Mouse (Mus musculus) intestine, postnatal 0 days (tissue): ENCODE measurements around the gene Dppa5a. TPM values are rescaled to one million over a fixed set of nuclear protein-coding genes. Genes with fewer than 3 reads are reported as not detected.
A peak's percentile ranks its signal among the peaks of the same experiment; 100 is the strongest.
"Not testable (repeated sequence)": the region's sequence is repeated elsewhere in the genome, so short reads cannot be mapped to it uniquely, and the experiment has no call there.

Experiments
- ATAC-seq: fragments of 200-750 bp; cut with Nextera tagmentation; 2 replicates; pipeline ENCODE4 v1.8.0; 2017; ENCODE audit warnings: mild to moderate bottlenecking, moderate TSS enrichment, moderate library complexity
- H3K27ac ChIP-seq: fragments of 300-500 bp; sonication (generic); 2 replicates; pipeline ENCODE4 v1.5.1; 2014; ENCODE audit warnings: mild to moderate bottlenecking, low read depth, low read length, moderate library complexity
- H3K27me3 ChIP-seq: fragments of 300-500 bp; sonication (generic); replicated peaks from 2 replicates; pipeline ENCODE4 v1.6.1; 2014; ENCODE audit warnings: low read length, mixed read lengths; ENCODE audit not compliant: control insufficient read depth, insufficient read depth
- H3K36me3 ChIP-seq: fragments of 300-500 bp; sonication (generic); 2 replicates; pipeline ENCODE4 v1.6.1; 2014; ENCODE audit warnings: mild to moderate bottlenecking, moderate library complexity; ENCODE audit not compliant: control insufficient read depth, insufficient read depth
- H3K4me1 ChIP-seq: fragments of 300-500 bp; sonication (generic); replicated peaks from 2 replicates; pipeline ENCODE4 v1.6.1; 2014; ENCODE audit warnings: antibody characterized with exemption, low read length, mixed read lengths; ENCODE audit not compliant: control insufficient read depth, insufficient read depth
- H3K4me2 ChIP-seq: fragments of 300-500 bp; sonication (generic); replicated peaks from 2 replicates; pipeline ENCODE4 v1.6.1; 2014; ENCODE audit warnings: low read depth, mild to moderate bottlenecking, moderate library complexity
- H3K4me3 ChIP-seq: fragments of 300-500 bp; sonication (generic); 2 replicates; pipeline ENCODE4 v1.5.1; 2014; ENCODE audit warnings: low read depth, low read length
- H3K9ac ChIP-seq: fragments of 300-500 bp; sonication (generic); 2 replicates; pipeline ENCODE4 v1.6.1; 2014; ENCODE audit warnings: mild to moderate bottlenecking, low read depth, low read length
- H3K9me3 ChIP-seq: fragments of 300-500 bp; sonication (generic); 2 replicates; pipeline ENCODE4 v1.6.1; 2016; ENCODE audit warnings: mixed run types; ENCODE audit not compliant: control insufficient read depth
- CTCF ChIP-seq: sonication (generic); IDR thresholded peaks from 2 replicates; pipeline ENCODE4 v1.5.1; 2016; ENCODE audit warnings: low read depth, mild to moderate bottlenecking, control low read depth, antibody characterized with exemption, moderate library complexity
- WGBS: fragments of 180-500 bp; shearing (Covaris S2); extraction: QIAGEN DNeasy Blood & Tissue Kit; methylation state at CpG from one replicate; pipeline ENCODE4 v1.1.7; 2014; 5-methylcytosine and 5-hydroxymethylcytosine counted together
- polyA plus RNA-seq: library from polyadenylated mRNA; unstranded; fragments of >200 nt; fragmentation: Nextera tagmentation; extraction: Ambion mirVana; gene quantifications from 2 replicates; pipeline ENCODE4 v1.2.1, GENCODE M21; 2015

The Dppa5a gene
- polyA plus RNA-seq, 1 experiment from 2014 or later, result not detected

DNA sequence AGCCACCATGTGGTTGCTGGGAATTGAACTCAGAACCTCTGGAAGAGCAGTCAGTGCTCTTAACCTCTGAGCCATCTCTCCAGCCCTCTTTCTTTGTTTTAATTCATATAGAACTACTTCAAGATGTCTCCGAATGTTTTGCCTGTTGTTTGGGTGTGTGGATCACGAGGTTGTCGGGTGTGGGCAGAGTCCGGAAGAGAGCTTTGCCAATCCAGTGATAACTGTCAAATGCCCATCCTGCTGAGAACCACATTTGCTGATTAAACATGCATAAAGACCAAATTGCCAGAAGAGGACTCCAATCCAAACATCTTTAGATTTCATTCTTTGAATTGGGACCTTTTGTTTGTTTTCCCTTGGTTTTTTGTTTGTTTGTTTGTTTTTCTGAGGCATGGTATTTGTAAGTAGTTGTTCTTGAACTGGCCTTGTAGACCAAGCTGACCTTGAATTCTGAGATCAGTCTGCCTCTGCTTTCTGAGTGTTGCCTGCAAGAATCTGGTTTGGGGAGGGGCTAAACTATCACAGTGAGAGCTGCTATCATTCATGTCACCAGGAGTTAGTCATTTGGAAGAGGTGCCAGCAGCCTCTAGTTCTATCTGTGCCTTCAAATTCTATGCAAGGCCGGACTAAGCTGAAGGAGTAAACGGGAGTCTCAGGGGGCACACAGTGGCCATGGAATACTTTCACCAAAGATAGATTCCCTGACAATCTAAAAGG, 16.3 kb downstream of the Dppa5a start:
- Histone ChIP-seq H3K4me1 (no peaks in the 10 kb centered on the region), H3K9ac (no peak overlapping the region), H3K36me3 (no peaks in the 10 kb centered on the region), H3K4me3 (no peak overlapping the region), H3K4me2 (no peak overlapping the region), H3K27ac (no peak overlapping the region), H3K27me3 (no peaks in the 10 kb centered on the region), H3K9me3 (no peaks in the 10 kb centered on the region)
- TF ChIP-seq CTCF, result no peak
- WGBS, result 81% methylated on average over 6 of the region's 6 CpGs
- no peak for ATAC-seq

DNA sequence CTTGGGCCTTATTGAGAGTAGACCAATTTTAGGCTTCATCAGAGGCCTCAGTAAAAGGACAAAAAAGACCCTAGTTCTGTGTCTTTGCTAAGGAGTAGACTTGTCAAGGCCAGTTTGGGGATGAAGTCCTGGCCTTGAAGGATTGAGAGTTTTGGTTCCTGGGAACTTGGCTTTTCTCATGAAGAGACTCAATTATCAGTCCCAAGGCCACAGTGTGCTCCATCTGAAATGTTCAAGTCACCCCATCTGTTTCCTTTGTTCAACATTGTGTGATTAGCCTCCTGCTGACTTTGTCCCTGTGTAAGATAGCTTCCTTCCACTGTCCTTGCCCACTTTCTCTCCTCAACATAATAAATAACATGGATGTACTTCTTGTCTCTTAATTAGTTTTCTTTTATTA, 18.0 kb downstream of the Dppa5a start:
- H3K9me3 ChIP-seq, H3K4me1 ChIP-seq, H3K36me3 ChIP-seq, H3K27ac ChIP-seq, H3K27me3 ChIP-seq, H3K9ac ChIP-seq, ATAC-seq, H3K4me2 ChIP-seq, H3K4me3 ChIP-seq: not testable (repeated sequence)

DNA sequence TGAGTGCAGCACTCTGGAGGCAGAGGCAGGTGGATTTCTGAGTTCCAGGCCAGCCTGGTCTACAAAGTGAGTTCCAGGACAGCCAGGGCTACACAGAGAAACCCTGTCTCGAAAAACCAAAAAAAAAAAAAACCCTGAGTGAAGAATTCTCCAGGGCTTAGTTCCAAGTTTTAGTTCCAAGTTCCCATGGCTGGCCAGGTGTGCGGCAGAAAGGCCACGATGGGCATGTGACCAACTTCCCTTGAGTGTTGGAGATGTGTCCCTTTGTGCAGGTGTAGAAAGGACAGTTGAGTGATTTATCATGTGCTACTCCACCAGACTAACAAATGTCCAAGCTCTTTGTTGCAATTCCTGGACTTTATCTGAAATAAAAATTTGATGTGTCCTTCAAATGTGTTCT, 18.8 kb downstream of the Dppa5a start:
- 77% methylated on average over 3 of the region's 3 CpGs for WGBS
- not testable (repeated sequence) for ATAC-seq, H3K27me3 ChIP-seq, H3K4me3 ChIP-seq, H3K36me3 ChIP-seq, H3K9me3 ChIP-seq, H3K9ac ChIP-seq, H3K4me1 ChIP-seq, H3K4me2 ChIP-seq
- peak overlapping the region; percentile 75; the same call in 1 of the 2 replicates for H3K27ac ChIP-seq

DNA sequence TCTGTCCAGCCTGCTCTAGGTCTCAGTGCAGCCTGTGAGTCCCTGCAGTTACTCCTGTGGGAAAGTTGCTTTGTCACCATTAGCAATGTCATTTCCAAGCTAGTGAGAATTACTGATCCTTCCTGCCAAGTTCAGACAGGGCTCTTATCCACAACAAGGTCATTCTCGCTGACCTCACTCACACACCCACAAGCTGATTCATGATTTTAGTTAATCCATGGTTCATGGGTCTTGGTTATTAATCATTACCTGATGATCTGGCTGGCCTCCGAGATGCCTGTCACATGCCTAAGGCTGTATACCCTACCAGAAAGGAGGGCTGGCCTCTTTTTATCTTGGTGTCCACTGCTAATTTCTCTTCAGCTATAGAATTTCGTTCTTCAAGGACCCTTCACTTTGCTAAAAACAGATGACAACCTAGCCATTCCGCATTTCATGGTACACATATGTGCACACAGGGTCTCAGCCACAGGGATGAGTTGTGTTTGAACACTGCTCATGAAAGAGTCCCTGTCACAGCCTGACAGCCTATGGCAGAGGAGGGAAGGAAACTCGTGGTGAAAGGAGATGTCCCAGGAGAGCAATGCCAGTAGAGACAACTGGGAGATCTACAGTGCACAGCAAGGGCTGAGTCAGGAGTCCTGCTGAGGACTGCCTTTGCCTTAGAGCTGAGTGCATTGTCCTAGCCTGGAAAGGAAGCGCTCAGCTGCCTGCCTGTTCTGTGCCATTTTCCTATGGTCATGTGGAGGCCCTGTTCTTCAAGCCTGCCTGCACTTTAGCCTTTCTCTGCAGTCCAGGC, 19.6 kb downstream of the Dppa5a start:
- peak overlapping the region; percentile 75 for H3K27ac ChIP-seq
- H3K4me2 ChIP-seq, H3K9ac ChIP-seq, H3K4me3 ChIP-seq, H3K9me3 ChIP-seq, H3K36me3 ChIP-seq, H3K4me1 ChIP-seq, H3K27me3 ChIP-seq: not testable (repeated sequence)
- ATAC-seq, result peak; percentile 85
- 46% methylated on average over 6 of the region's 6 CpGs for WGBS

DNA sequence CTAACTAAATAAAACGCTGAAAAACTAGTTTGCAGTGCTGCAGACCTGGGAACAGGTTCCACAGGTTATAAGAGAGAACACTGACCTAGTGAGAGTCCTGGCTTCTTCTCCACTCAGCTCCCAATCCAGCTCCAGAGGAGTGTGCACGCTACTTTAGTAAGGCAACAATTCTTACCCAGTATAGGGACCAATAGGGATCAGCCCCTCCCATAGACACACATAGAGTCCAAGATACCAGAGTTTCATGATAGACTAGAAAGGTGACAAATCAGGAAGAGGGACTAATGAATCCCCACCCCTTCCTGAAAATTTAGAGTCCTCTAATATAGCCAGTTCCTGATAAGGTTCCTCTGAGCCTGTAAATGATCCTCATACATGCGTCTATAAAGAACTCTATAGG, 21.0 kb downstream of the Dppa5a start:
- no peaks in the 10 kb centered on the region for H3K9me3 ChIP-seq
- peak; percentile 52 for ATAC-seq
- peak overlapping the region; percentile 27; the same call in 1 of the 2 replicates for H3K4me2 ChIP-seq
- H3K36me3 ChIP-seq, result no peaks in the 10 kb centered on the region
- TF ChIP-seq CTCF, result no peak
- 39% methylated on average over 3 of the region's 3 CpGs for WGBS
- H3K9ac ChIP-seq, result no peak overlapping the region
- no peak overlapping the region for H3K27ac ChIP-seq
- no peak overlapping the region for H3K4me3 ChIP-seq
- H3K4me1 ChIP-seq, result no peaks in the 10 kb centered on the region
- H3K27me3 ChIP-seq, result no peaks in the 10 kb centered on the region

DNA sequence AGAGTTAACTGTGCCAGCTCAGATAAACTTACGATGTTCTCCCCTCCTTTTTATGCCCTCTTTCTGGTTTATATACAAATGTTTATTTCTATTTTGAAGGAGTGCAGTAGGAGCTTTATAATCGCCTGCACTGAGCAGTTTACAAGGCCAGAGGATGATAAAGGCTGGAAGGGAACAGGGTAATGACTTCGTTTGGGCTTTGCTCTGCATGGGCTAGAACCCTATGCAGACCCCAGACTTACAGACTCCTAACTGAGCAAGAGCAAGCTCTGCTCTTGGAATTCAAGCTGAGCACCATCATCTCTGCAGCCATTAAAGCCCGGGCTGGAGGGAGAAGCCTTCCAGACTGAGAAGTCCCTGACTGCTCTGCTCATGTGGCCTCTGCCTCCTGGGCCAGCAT, 22.7 kb downstream of the Dppa5a start:
- H3K27ac ChIP-seq, H3K4me3 ChIP-seq, H3K9ac ChIP-seq, H3K4me1 ChIP-seq, H3K9me3 ChIP-seq, ATAC-seq, H3K27me3 ChIP-seq, H3K4me2 ChIP-seq, H3K36me3 ChIP-seq: not testable (repeated sequence)
- 50% methylated on average over 3 of the region's 4 CpGs for WGBS

DNA sequence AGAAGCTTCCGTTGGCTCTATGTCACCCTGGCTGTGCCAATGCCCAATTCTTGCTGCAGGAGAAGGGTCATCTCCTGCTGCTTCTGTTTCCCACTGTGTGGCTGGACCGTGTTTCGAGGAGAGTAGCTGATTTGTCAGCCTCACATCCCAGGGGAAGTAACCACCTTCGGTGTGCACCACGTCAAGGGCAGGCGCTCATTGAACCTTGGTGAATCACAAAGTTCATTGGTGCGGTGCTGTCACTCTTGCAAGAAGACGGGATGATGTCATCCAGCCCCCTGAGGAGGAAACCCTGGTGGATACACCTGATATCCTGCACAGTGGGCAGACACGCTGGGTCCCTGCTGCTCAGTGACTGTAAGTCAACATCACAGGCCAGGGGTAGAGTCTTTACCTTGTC, 24.9 kb downstream of the Dppa5a start:
- not testable (repeated sequence) for H3K9me3 ChIP-seq, H3K27ac ChIP-seq, ATAC-seq, H3K4me2 ChIP-seq, H3K36me3 ChIP-seq, H3K4me3 ChIP-seq, H3K4me1 ChIP-seq, H3K27me3 ChIP-seq, H3K9ac ChIP-seq
- 85% methylated on average over 9 of the region's 9 CpGs for WGBS

DNA sequence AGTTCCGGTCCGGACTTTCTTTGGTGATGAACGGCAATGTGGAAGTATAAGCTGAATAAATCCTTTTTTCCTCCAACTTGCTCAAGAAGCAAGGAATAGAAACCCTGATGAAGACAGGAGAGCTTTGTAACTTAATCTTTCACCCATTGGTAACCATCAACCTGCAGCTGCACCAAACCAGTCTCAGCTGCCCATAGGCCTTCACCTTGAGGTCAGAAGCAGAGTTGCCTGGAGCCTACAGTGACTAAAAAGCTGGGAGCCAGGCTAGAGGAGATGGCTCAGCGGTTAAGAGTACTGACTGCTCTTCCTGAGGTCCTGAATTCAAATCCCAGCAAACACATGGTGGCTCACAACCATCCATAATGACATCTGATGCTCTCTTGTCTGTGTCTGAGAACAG, 25.5 kb downstream of the Dppa5a start:
- not testable (repeated sequence) for H3K27ac ChIP-seq, H3K27me3 ChIP-seq, H3K4me2 ChIP-seq, H3K4me1 ChIP-seq, H3K9ac ChIP-seq, ATAC-seq, H3K9me3 ChIP-seq, H3K4me3 ChIP-seq, H3K36me3 ChIP-seq
- 91% methylated on average over 4 of the region's 4 CpGs for WGBS
